Mouse (Mus musculus): ENCODE data around the gene Mybphl. TPM values are rescaled to one million over a fixed set of nuclear protein-coding genes. Genes with fewer than 3 reads are reported as not detected.

The Mybphl gene
- polyA plus RNA-seq, 1 experiment from 2014 or later, result not detected

GRCm38 (mm10) chr3:108372274-108372673 lies 7.6 kb downstream of the Mybphl start:
- Histone ChIP-seq H3K9me3 (no peaks in the 10 kb centered on the region), H3K4me1 (peaks cover 9% of the 10 kb centered on the region)
- WGBS, result 51% methylated on average over 3 of the region's 3 CpGs

GRCm38 (mm10) chr3:108372691-108373090 lies 8.0 kb downstream of the Mybphl start:
- no peak for ATAC-seq (ENCODE audit: insufficient number of reproducible peaks, insufficient read depth, low FRiP score, low TSS enrichment, low read depth)
- H3K4me3 ChIP-seq, result no peak overlapping the region
- H3K9ac ChIP-seq, result no peak overlapping the region
- no peak overlapping the region for H3K4me2 ChIP-seq
- no peaks in the 10 kb centered on the region for H3K27me3 ChIP-seq
- no peaks in the 10 kb centered on the region for H3K9me3 ChIP-seq
- H3K27ac ChIP-seq, result peak overlapping the region; percentile 22; the same call in 1 of the 2 replicates
- H3K4me1 ChIP-seq, result peaks cover 9% of the 10 kb centered on the region
- H3K36me3 ChIP-seq, result no peaks in the 10 kb centered on the region
- 62% methylated on average over 3 of the region's 3 CpGs for WGBS

More at GRCm38 (mm10) chr3:108372274-108372673, 7.6 kb downstream of the Mybphl start:
- Histone ChIP-seq H3K4me2 (no peak overlapping the region), H3K27ac (peak overlapping the region; percentile 22; the same call in 1 of the 2 replicates), H3K4me3 (no peak overlapping the region), H3K27me3 (no peaks in the 10 kb centered on the region), H3K9ac (no peak overlapping the region), H3K36me3 (no peaks in the 10 kb centered on the region)
- no peak for ATAC-seq (ENCODE audit: insufficient number of reproducible peaks, insufficient read depth, low FRiP score, low TSS enrichment, low read depth)

DNA sequence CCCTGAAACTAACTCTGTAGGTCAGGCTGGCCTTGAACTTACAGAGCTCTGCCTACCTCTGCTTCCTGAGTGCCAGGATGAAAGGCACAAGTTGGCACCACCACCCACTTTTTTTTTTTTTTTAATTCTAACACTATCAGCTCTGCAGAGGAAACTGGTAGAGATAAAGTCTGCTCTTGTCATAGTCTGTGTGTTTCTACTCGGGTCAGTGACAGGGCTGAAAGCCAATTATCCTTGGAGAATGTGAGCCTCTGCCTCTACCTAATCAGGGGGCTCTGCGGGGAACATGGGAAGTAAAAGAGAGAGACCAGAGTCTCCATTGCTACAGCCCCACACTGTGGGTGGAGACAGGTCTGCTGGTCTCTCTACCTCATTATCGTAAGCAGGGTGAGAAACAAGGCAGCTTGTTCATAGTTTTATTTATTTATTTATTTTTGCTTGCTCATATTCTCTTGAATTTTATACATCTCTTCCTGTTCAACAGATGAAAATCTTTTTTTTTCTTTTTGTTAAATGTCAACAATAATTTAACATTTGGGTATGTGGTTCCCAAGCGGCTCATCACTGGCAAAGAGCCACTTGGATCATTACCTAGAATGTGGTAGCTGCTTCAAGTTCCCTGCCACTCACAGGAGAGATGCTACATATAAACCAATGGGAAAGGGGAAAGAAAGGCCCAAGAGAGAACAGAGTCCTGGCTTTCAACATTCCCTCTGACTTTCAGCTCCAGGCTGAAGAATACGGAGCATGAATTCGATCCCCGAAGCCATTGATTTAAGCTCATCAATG lies 14.4 kb downstream of the Mybphl start:
- Histone ChIP-seq H3K4me1 (peaks cover 24% of the 10 kb centered on the region), H3K27me3 (no peaks in the 10 kb centered on the region), H3K4me2 (no peak overlapping the region), H3K4me3 (no peak overlapping the region), H3K9me3 (no peaks in the 10 kb centered on the region), H3K36me3 (no peaks in the 10 kb centered on the region), H3K27ac (no peak overlapping the region), H3K9ac (no peak overlapping the region)
- 63% methylated on average over 7 of the region's 7 CpGs for WGBS
- no peak for ATAC-seq (ENCODE audit: insufficient number of reproducible peaks, insufficient read depth, low FRiP score, low TSS enrichment, low read depth)

- H3K4me3 ChIP-seq, result no peak overlapping the region
- 81% methylated on average over 6 of the region's 6 CpGs for WGBS
- no peak overlapping the region for H3K9ac ChIP-seq
- peaks cover under 1% of the 10 kb centered on the region; the same call in 1 of the 2 replicates for H3K36me3 ChIP-seq
- ATAC-seq (ENCODE audit: insufficient number of reproducible peaks, insufficient read depth, low FRiP score, low TSS enrichment, low read depth), result no peak
- H3K9me3 ChIP-seq, result no peaks in the 10 kb centered on the region
- H3K4me1 ChIP-seq, result peaks cover 40% of the 10 kb centered on the region
- H3K4me2 ChIP-seq, result no peak overlapping the region
- H3K27me3 ChIP-seq, result no peaks in the 10 kb centered on the region
- H3K27ac ChIP-seq, result no peak overlapping the region
Observed at GRCm38 (mm10) chr3:108380695-108381094, 16.0 kb downstream of the Mybphl start.

- Histone ChIP-seq H3K9ac (peak overlapping the region; percentile 49; the same call in 1 of the 2 replicates), H3K36me3 (peaks cover 14% of the 10 kb centered on the region), H3K27ac (peak overlapping the region; percentile 87), H3K4me2 (peak overlapping the region; percentile 71), H3K4me1 (peaks cover 49% of the 10 kb centered on the region), H3K9me3 (no peaks in the 10 kb centered on the region), H3K27me3 (no peaks in the 10 kb centered on the region), H3K4me3 (peak overlapping the region; percentile 24)
- WGBS, result 42% methylated on average over 14 of the region's 14 CpGs
- ATAC-seq (ENCODE audit: insufficient number of reproducible peaks, insufficient read depth, low FRiP score, low TSS enrichment, low read depth), result no peak
Observed at GRCm38 (mm10) chr3:108381945-108382875, 17.5 kb downstream of the Mybphl start.

DNA sequence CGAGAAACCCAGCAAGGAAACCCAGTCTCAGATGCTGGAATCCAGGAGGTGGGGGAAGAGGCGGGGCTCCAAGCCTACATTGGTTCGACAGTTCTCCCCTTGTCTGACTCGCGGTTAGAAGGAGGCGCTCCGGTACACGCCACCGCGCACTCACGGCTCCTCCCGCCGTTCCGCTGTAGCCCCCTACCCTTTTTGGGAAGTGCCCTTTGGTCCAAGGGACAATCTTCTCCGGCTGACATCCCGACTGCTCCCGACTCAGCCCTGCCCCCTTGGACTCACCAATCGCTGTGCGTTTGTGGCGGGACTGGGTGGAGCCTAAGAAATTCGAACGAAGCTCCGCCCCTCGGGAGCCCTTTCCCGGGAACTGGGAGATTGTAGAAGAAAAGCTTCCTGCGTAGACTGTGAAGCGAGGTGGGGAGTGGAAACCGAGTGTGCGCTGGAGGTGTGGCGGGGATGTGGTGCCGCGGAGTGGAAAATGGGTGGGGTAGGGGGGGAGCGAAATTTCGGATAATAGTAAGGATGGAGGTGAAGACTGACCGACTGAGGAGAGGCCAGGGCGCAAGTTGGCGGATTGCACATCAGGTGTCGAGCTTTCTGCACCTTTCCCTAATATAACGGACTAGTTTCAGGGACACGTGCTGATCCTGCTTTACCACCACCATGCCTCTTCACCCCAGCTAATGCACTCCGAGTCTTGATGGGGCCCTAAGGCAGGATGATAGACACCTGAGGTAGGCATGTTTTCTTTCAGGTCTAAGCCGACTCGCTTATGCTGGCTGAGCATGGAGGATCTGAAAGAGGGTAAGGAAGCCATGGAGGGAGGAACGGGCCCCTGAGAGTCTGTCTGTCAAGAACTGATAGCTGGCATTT lies 19.0 kb downstream of the Mybphl start, which contains the start of gene Psrc1:
Psrc1 (plus strand) TSS at position 355 of the 870 bp plus-strand sequence.
- H3K4me2 ChIP-seq, result peak within 1 kb of the TSS; percentile 71
- H3K27ac ChIP-seq, result peak within 1 kb of the TSS; percentile 87
- H3K9ac ChIP-seq, result peak within 1 kb of the TSS; percentile 69
- H3K4me1 ChIP-seq, result peaks cover 53% of the 10 kb centered on the region
- WGBS, result 1% methylated on average over 44 of the region's 44 CpGs
- H3K27me3 ChIP-seq, result no peaks in the 10 kb centered on the region
- ATAC-seq (ENCODE audit: insufficient number of reproducible peaks, insufficient read depth, low FRiP score, low TSS enrichment, low read depth), result peak; percentile 86
- H3K36me3 ChIP-seq, result peaks cover 20% of the 10 kb centered on the region
- peak within 1 kb of the TSS; percentile 63 for H3K4me3 ChIP-seq
- H3K9me3 ChIP-seq, result no peaks in the 10 kb centered on the region

GRCm38 (mm10) chr3:108384425-108384824 lies 19.7 kb downstream of the Mybphl start:
- WGBS, result 23% methylated on average over 2 of the region's 2 CpGs
- ATAC-seq (ENCODE audit: insufficient number of reproducible peaks, insufficient read depth, low FRiP score, low TSS enrichment, low read depth), result no peak
- Histone ChIP-seq H3K27me3 (no peaks in the 10 kb centered on the region), H3K9ac (peak overlapping the region; percentile 69), H3K4me1 (peaks cover 57% of the 10 kb centered on the region), H3K4me2 (peak overlapping the region; percentile 71), H3K27ac (no peak overlapping the region), H3K4me3 (peak overlapping the region; percentile 63), H3K36me3 (peaks cover 20% of the 10 kb centered on the region), H3K9me3 (no peaks in the 10 kb centered on the region)

DNA sequence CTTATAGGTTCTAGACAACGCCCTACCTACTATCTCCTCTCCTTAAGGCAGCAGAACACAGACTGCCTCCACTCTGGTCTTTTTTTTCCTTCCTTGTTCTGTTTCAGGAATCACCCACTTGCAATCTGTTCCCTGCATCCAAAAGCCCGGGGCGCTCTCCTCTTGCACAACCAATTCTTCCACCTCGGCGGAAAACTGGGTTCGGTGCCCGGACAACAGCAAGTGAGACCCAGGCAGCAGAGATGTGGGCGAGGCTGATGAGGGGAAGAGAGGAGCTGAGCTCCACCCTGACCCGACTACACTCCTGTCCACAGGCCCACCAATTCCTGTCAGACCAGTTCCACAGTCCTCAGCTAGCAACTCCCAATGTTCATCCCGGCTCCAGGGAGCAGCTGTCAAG lies 21.5 kb downstream of the Mybphl start:
- WGBS, result 81% methylated on average over 10 of the region's 10 CpGs
- Histone ChIP-seq H3K4me2 (no peak overlapping the region; the same call in 1 of the 2 replicates), H3K9me3 (no peaks in the 10 kb centered on the region), H3K27ac (no peak overlapping the region), H3K36me3 (peaks cover 20% of the 10 kb centered on the region), H3K4me3 (no peak overlapping the region), H3K27me3 (no peaks in the 10 kb centered on the region), H3K9ac (no peak overlapping the region), H3K4me1 (peaks cover 53% of the 10 kb centered on the region)
- no peak for ATAC-seq (ENCODE audit: insufficient number of reproducible peaks, insufficient read depth, low FRiP score, low TSS enrichment, low read depth)

DNA sequence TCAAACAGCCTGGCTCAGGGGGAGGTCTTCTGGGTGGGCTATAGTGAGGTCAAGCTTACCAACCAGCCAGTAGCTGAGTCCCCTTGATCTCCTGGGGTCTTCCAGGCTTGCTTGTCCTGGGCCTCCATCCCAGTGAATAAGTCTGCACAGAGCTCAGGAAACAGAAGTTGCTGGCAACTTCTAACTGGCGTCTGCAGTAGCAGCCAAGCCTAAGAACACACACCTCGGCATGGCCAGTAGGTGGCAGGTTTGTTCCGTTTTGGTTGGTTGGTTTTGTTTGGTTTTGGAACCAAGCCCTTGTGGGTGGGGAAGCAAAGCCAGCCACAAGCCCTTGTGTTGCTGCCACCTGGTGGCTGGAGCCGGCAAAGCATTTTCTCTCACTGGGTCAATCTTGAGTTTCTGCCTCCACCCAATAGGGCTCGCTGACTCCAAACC lies 24.4 kb downstream of the Mybphl start:
- H3K4me2 ChIP-seq, result peak overlapping the region; percentile 37
- H3K36me3 ChIP-seq, result peaks cover 23% of the 10 kb centered on the region
- peak overlapping the region; percentile 80 for H3K27ac ChIP-seq
- H3K4me1 ChIP-seq, result peaks cover 47% of the 10 kb centered on the region
- peak; percentile 53 for ATAC-seq (ENCODE audit: insufficient number of reproducible peaks, insufficient read depth, low FRiP score, low TSS enrichment, low read depth)
- no peaks in the 10 kb centered on the region for H3K27me3 ChIP-seq
- no peak overlapping the region for H3K4me3 ChIP-seq
- peak overlapping the region; percentile 55 for H3K9ac ChIP-seq
- 0% methylated on average over 5 of the region's 5 CpGs for WGBS
- H3K9me3 ChIP-seq, result no peaks in the 10 kb centered on the region

GRCm38 (mm10) chr3:108392299-108392698 lies 27.6 kb downstream of the Mybphl start:
- 14% methylated on average over 10 of the region's 10 CpGs for WGBS
- H3K27ac ChIP-seq, result no peak overlapping the region
- H3K4me3 ChIP-seq, result no peak overlapping the region
- H3K9ac ChIP-seq, result peak overlapping the region; percentile 12; the same call in 1 of the 2 replicates
- peaks cover 25% of the 10 kb centered on the region for H3K36me3 ChIP-seq
- peaks cover 22% of the 10 kb centered on the region; the same call in 1 of the 2 replicates for H3K4me1 ChIP-seq
- no peaks in the 10 kb centered on the region for H3K9me3 ChIP-seq
- no peaks in the 10 kb centered on the region for H3K27me3 ChIP-seq
- ATAC-seq (ENCODE audit: insufficient number of reproducible peaks, insufficient read depth, low FRiP score, low TSS enrichment, low read depth), result no peak
- peak overlapping the region; percentile 32 for H3K4me2 ChIP-seq

All from embryonic facial prominence, embryonic 13.5 days (tissue).